In the genomic region with DNA sequence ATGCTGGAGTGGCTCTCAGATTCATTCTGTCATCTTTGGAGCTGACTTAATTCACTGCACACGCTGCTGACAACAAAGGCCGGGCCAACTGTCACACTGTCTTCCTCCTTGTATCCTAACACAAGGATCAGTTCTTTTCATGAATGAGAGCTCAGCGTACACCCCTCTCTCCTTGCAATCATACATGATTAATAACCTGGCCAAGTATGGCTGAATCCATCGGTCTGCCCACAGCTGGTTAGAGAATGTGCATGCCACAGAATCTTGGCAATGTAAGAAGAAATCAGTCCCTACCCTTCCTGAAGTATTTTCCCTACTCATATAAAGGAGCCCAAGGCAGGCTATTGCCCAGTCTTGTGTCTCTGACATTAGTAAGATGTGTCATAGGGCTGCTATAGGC, we compare ENCODE assay signal across 26 mouse cellular contexts.
DNase-seq lines count a peak whose midpoint lies in the region; ATAC-seq and TF ChIP-seq lines count a peak whose summit lies in the region.
"Had no signal": no experiment of that assay in that cellular context is flagged by ENCODE, and none has a peak within 500 bp of the region (broad histone marks: within the 10 kb centered on the region; RNA-seq: fewer than 3 reads in every experiment).

No protein-coding gene starts in this region.

- H3K9me3 ChIP-seq in heart, embryonic 10.5 days, result no peaks in the 10 kb centered on the region
- no peaks in the 10 kb centered on the region for H3K9me3 ChIP-seq in limb, embryonic 10.5 days (replicated peaks)
- no peaks in the 10 kb centered on the region for H3K9me3 ChIP-seq in stomach, postnatal 0 days (ENCODE audit: control insufficient read depth, low read length)
- H3K9me3 ChIP-seq: embryonic facial prominence, embryonic 10.5 days; embryonic facial prominence, embryonic 13.5 days; forebrain, embryonic 15.5 days; G1E; heart, embryonic 13.5 days had no signal

- 88% methylated on average over 4 of the region's 4 CpGs for WGBS in heart, embryonic 10.5 days
- WGBS in limb, embryonic 10.5 days, result 76% methylated on average over 4 of the region's 4 CpGs
- WGBS in stomach, postnatal 0 days, result 64% methylated on average over 4 of the region's 4 CpGs

- H3K9ac ChIP-seq in stomach, postnatal 0 days (ENCODE audit: low read length), result no peak overlapping the region
- H3K9ac ChIP-seq: embryonic facial prominence, embryonic 13.5 days; forebrain, embryonic 15.5 days; heart, embryonic 13.5 days; hindbrain, embryonic 14.5 days had no signal

- no peak overlapping the region for H3K4me2 ChIP-seq in stomach, postnatal 0 days (replicated peaks; ENCODE audit: low read depth)
- H3K4me2 ChIP-seq: embryonic facial prominence, embryonic 13.5 days; forebrain, embryonic 15.5 days; heart, embryonic 13.5 days; hindbrain, embryonic 14.5 days had no signal

- H3K36me3 ChIP-seq in heart, embryonic 10.5 days, result no peaks in the 10 kb centered on the region
- H3K36me3 ChIP-seq in limb, embryonic 10.5 days, result no peaks in the 10 kb centered on the region
- no peaks in the 10 kb centered on the region for H3K36me3 ChIP-seq in stomach, postnatal 0 days (ENCODE audit: control insufficient read depth, insufficient read depth, low read length)
- H3K36me3 ChIP-seq: embryonic facial prominence, embryonic 10.5 days; embryonic facial prominence, embryonic 13.5 days; forebrain, embryonic 15.5 days; G1E; heart, embryonic 13.5 days had no signal

- no peak for TF ChIP-seq CTCF in stomach, postnatal 0 days (IDR thresholded peaks at IDR 0.05; ENCODE audit: low read depth)

- no peak overlapping the region for H3K4me3 ChIP-seq in heart, embryonic 10.5 days
- no peak overlapping the region for H3K4me3 ChIP-seq in limb, embryonic 10.5 days
- no peak overlapping the region for H3K4me3 ChIP-seq in stomach, postnatal 0 days (ENCODE audit: low read depth, low read length)
- H3K4me3 ChIP-seq: embryonic facial prominence, embryonic 10.5 days; embryonic facial prominence, embryonic 13.5 days; erythroblast, embryonic 14.5 days; forebrain, embryonic 15.5 days; heart, embryonic 13.5 days had no signal

- no peak for TF ChIP-seq EP300 in stomach, postnatal 0 days (optimal IDR thresholded peaks at IDR 0.05)

- no peaks in the 10 kb centered on the region for H3K4me1 ChIP-seq in heart, embryonic 10.5 days
- H3K4me1 ChIP-seq in limb, embryonic 10.5 days, result peaks cover 19% of the 10 kb centered on the region
- H3K4me1 ChIP-seq in stomach, postnatal 0 days (replicated peaks; ENCODE audit: control insufficient read depth, insufficient read depth), result no peaks in the 10 kb centered on the region
- H3K4me1 ChIP-seq: embryonic facial prominence, embryonic 13.5 days; heart, embryonic 13.5 days had no signal

- H3K27ac ChIP-seq in heart, embryonic 10.5 days, result no peak overlapping the region
- no peak overlapping the region for H3K27ac ChIP-seq in limb, embryonic 10.5 days
- no peak overlapping the region for H3K27ac ChIP-seq in stomach, postnatal 0 days (replicated peaks)
- H3K27ac ChIP-seq: embryonic facial prominence, embryonic 10.5 days; embryonic facial prominence, embryonic 13.5 days; forebrain, embryonic 15.5 days; heart, embryonic 13.5 days; hindbrain, embryonic 14.5 days had no signal

- H3K27me3 ChIP-seq in heart, embryonic 10.5 days (ENCODE audit: insufficient read depth, poor library complexity, severe bottlenecking), result no peaks in the 10 kb centered on the region
- H3K27me3 ChIP-seq in limb, embryonic 10.5 days (ENCODE audit: low read depth, poor library complexity, severe bottlenecking), result no peaks in the 10 kb centered on the region
- H3K27me3 ChIP-seq in stomach, postnatal 0 days (ENCODE audit: control insufficient read depth, insufficient read depth, low read length), result no peaks in the 10 kb centered on the region
- H3K27me3 ChIP-seq: CH12.LX; embryonic facial prominence, embryonic 13.5 days; forebrain, embryonic 15.5 days; heart, embryonic 13.5 days had no signal

- DNase-seq in heart, adult 11 months, result peak; percentile 75
- DNase-seq in heart, embryonic 10.5 days (ENCODE audit: low spot score), result no peak
- peak; percentile 15 for DNase-seq in limb, embryonic 10.5 days (ENCODE audit: low spot score)
- peak; percentile 1 for DNase-seq in stomach, postnatal 0 days (ENCODE audit: low spot score)
- no peak for DNase-seq in right cerebral cortex, postnatal 14 days
- DNase-seq: adrenal gland, adult 2 months; adrenal gland, postnatal 14 days; B cell, adult 2 months; cerebellum, adult 11-12 months; cerebellum, adult 8-10 months; cerebellum, postnatal 36 days; embryo, embryonic 11 days; gastrocnemius, postnatal 14 days; heart, adult 18-20 months; heart, postnatal 14 days; heart, postnatal 4 days had no signal

- no peak for ATAC-seq in stomach, postnatal 0 days (ENCODE audit: low FRiP score, low TSS enrichment)
- ATAC-seq in frontal cortex, adult (ENCODE audit: low TSS enrichment), result no peak
- ATAC-seq: forebrain, embryonic 15.5 days; intestine, postnatal 0 days had no signal

Comparison
In these comparisons a context has a peak if more than half of its experiments do, and no peak if none do; other contexts are left out.
1. DNase-seq: peak in heart, adult 11 months (single experiment), limb, embryonic 10.5 days (single experiment) and stomach, postnatal 0 days (single experiment); none in heart, embryonic 10.5 days (single experiment) and right cerebral cortex, postnatal 14 days (single experiment).